Mouse (Mus musculus) thymus, adult 2 months (tissue): ENCODE results near the gene 1700013G24Rik.

ENCODE experiments used
- CTCF ChIP-seq: fragments of 200-500 bp; IDR thresholded peaks from 2 replicates; pipeline ENCODE4 v1.5.1; 2012; ENCODE audit warnings: mild to moderate bottlenecking, control low read depth, low read length, moderate library complexity, borderline replicate concordance; ENCODE audit not compliant: control insufficient read depth, poor library complexity, insufficient read depth; ENCODE audit errors: extremely low read depth
- POLR2A ChIP-seq: fragments of 200-500 bp; IDR thresholded peaks from 2 replicates; pipeline ENCODE4 v1.6.1; 2012; ENCODE audit warnings: mild to moderate bottlenecking, low read length, control low read depth, moderate library complexity; ENCODE audit not compliant: control insufficient read depth, poor library complexity, insufficient read depth; ENCODE audit errors: extremely low read depth

- TF ChIP-seq CTCF (no peak), POLR2A (no peak)
Observed at GRCm38 (mm10) chr4:137488038-137488437, 35.0 kb downstream of the 1700013G24Rik start.
